Mouse (Mus musculus) CH12.LX (cell line): ENCODE measurements around the gene Mmd.

ENCODE experiments used
- CTCF ChIP-seq, 2 experiments: IDR thresholded peaks in 1 of 2; conservative IDR thresholded peaks in 1 of 2; 2 replicates each; pipeline ENCODE4 v1.5.1; 2011 to 2012; ENCODE audit warnings: low read depth in 2 of 2, low read length in 2 of 2, improper control_type of control experiment in 1 of 2, inconsistent platforms in 1 of 2, mild to moderate bottlenecking in 1 of 2, moderate library complexity in 1 of 2
- EP300 ChIP-seq: IDR thresholded peaks from 2 replicates; pipeline ENCODE4 v1.6.1; 2011; ENCODE audit warnings: low read length, improper control_type of control experiment
- MAFK ChIP-seq: IDR thresholded peaks from 2 replicates; pipeline ENCODE4 v1.6.1; 2011; ENCODE audit warnings: low read length, improper control_type of control experiment; ENCODE audit not compliant: insufficient replicate concordance
- POLR2AphosphoS2 ChIP-seq: IDR thresholded peaks from 2 replicates; pipeline ENCODE4 v1.6.1; 2011; ENCODE audit warnings: low read depth, low read length, improper control_type of control experiment
- USF1 ChIP-seq: IDR thresholded peaks from 2 replicates; pipeline ENCODE4 v1.6.1; 2014; ENCODE audit warnings: low read depth, mild to moderate bottlenecking, inconsistent platforms, low read length, improper control_type of control experiment

- TF ChIP-seq POLR2AphosphoS2 (no peak), CTCF (conservative IDR thresholded peaks at IDR 0.05 in 1 of 2, IDR thresholded peaks at IDR 0.05 in 1 of 2; ENCODE audit: low read depth in 2 of 2, low read length in 2 of 2) (peak; percentile 87 to 90), EP300 (no peak), USF1 (no peak), MAFK (no peak)
Measured at GRCm38 (mm10) chr11:90317482-90317881, 68.2 kb downstream of the Mmd start.
